Mouse (Mus musculus) lung, adult 2 months (tissue): Measurements from ENCODE around the gene Tmem174.

Experiments
- CTCF ChIP-seq: fragments of 200-500 bp; IDR thresholded peaks from 2 replicates; pipeline ENCODE4 v1.5.1; 2011; ENCODE audit warnings: mild to moderate bottlenecking, low read length, control low read depth; ENCODE audit not compliant: insufficient read depth
- POLR2A ChIP-seq: fragments of 200-500 bp; IDR thresholded peaks from 2 replicates; pipeline ENCODE4 v1.6.1; 2011; ENCODE audit warnings: low read depth, mild to moderate bottlenecking, control low read depth, low read length, borderline replicate concordance; ENCODE audit errors: extremely low read depth

DNA sequence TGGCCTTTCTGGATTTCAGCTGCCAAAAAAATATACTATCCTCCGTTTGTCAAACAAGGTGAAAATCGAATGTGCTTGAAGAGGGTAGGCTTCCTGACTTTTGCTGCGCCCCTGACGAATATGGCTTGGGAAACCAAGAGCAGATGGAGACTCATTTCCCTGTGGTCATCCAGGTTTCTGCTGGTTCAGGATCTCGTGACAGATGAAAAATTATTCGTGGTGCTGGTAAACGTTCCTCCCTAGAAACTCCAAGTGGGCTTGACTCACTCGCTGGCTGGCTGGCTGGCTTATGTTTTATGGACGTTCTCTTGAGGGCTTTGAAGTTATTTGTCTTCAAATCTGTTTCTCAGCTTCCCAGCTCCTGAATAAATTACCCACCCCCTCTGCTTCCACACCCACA is 47.6 kb downstream of the Tmem174 start:
- no peak for TF ChIP-seq CTCF
- TF ChIP-seq POLR2A: no peak
